ENCODE assay signal across 28 mouse cellular contexts in the genomic region with DNA sequence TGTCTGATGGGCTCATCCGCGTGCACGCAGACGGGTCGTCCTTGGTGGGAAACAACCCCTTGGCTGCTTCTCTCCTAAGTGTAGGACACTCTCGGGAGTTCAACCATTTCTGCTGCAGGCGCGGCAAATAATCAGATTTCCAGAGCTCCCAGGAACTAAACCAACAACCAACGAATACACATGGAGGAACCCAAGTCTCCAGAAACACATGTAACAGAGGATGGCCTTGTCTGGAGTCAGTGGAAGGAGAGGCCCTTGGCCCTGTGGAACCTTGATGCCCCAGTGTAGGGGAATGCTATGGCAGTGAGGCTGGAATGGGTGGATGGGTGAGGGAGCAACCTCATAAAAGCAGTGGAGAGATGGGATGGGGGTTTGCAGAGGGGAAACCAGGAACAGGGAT.
A peak's percentile ranks its signal among the peaks of the same experiment; 100 is the strongest.
DNase-seq lines count a peak whose midpoint lies in the region; ATAC-seq and TF ChIP-seq lines count a peak whose summit lies in the region.
"Had no signal": no experiment of that assay in that cellular context is flagged by ENCODE, and none has a peak within 500 bp of the region (broad histone marks: within the 10 kb centered on the region; RNA-seq: fewer than 3 reads in every experiment).

No protein-coding gene starts in this region.

- peaks cover 4% of the 10 kb centered on the region for H3K4me1 ChIP-seq in thymus, adult 2 months (replicated peaks; ENCODE audit: control insufficient read depth, insufficient read depth, low read length)
- H3K4me1 ChIP-seq: forebrain, embryonic 12.5 days; heart, embryonic 13.5 days; hindbrain, embryonic 10.5 days; hindbrain, embryonic 15.5 days; liver, embryonic 13.5 days; megakaryocyte, embryonic 14.5 days; midbrain, embryonic 13.5 days; stomach, embryonic 15.5 days had no signal

- TF ChIP-seq CTCF in thymus, adult 2 months (IDR thresholded peaks at IDR 0.05; ENCODE audit: borderline replicate concordance, control insufficient read depth, extremely low read depth, insufficient read depth, low read length, poor library complexity): no peak

- no peak for TF ChIP-seq POLR2A in thymus, adult 2 months (IDR thresholded peaks at IDR 0.05; ENCODE audit: control insufficient read depth, extremely low read depth, insufficient read depth, low read length, poor library complexity)

- H3K36me3 ChIP-seq in thymus, adult 2 months (ENCODE audit: control insufficient read depth, insufficient read depth, low read length): no peaks in the 10 kb centered on the region
- H3K36me3 ChIP-seq: forebrain, embryonic 12.5 days; G1E; heart, embryonic 13.5 days; hindbrain, embryonic 10.5 days; hindbrain, embryonic 15.5 days; liver, embryonic 13.5 days; midbrain, embryonic 13.5 days; stomach, embryonic 15.5 days had no signal

- peak overlapping the region; percentile 61 for H3K27ac ChIP-seq in thymus, adult 2 months (ENCODE audit: control insufficient read depth, insufficient read depth, low read length)
- H3K27ac ChIP-seq: forebrain, embryonic 12.5 days; heart, embryonic 13.5 days; hindbrain, embryonic 10.5 days; hindbrain, embryonic 15.5 days; kidney, postnatal 0 days; liver, embryonic 13.5 days; midbrain, embryonic 13.5 days; stomach, embryonic 15.5 days had no signal

- peak; percentile 44 for ATAC-seq in common myeloid progenitor, adult 5-6 weeks (replicated peaks; ENCODE audit: low read depth, poor library complexity, severe bottlenecking)
- 0 out of 2 replicates have a peak, but pooled peaks have one; percentile 40 for ATAC-seq in monocyte, adult 5-6 weeks (replicated peaks; ENCODE audit: insufficient number of reproducible peaks, low FRiP score, low TSS enrichment, poor library complexity, severe bottlenecking)
- no peak for ATAC-seq in erythroblast, adult 5-6 weeks (replicated peaks; ENCODE audit: low FRiP score, poor library complexity, severe bottlenecking)
- ATAC-seq: forebrain, postnatal 0 days; midbrain, embryonic 13.5 days had no signal

- no peaks in the 10 kb centered on the region for H3K27me3 ChIP-seq in thymus, adult 2 months (ENCODE audit: control insufficient read depth, insufficient read depth, low read length)
- H3K27me3 ChIP-seq: forebrain, embryonic 12.5 days; heart, embryonic 13.5 days; hindbrain, embryonic 15.5 days; liver, embryonic 13.5 days; megakaryocyte, embryonic 14.5 days; midbrain, embryonic 13.5 days; stomach, embryonic 15.5 days had no signal

- DNase-seq in thymus, adult 2 months: no peak
- DNase-seq in thymus, postnatal 36 days: no peak
- DNase-seq in cerebellum, adult 8-10 months: no peak
- no peak for DNase-seq in right cerebral cortex, adult 18-20 months
- DNase-seq: adrenal gland, adult 8-10 months; cerebellum, adult 11-12 months; cerebellum, postnatal 10 days; forebrain, postnatal 0 days; heart, postnatal 10 days; kidney, adult 2 months; kidney, postnatal 4 days; left cerebral cortex, postnatal 4 days; liver, embryonic 13.5 days; lung, embryonic 14.5 days; lung, postnatal 14 days; thymus, postnatal 14 days had no signal

- H3K4me3 ChIP-seq in thymus, adult 2 months (ENCODE audit: control insufficient read depth, insufficient read depth, low read length): no peak overlapping the region
- H3K4me3 ChIP-seq: forebrain, embryonic 12.5 days; heart, embryonic 13.5 days; hindbrain, embryonic 10.5 days; hindbrain, embryonic 15.5 days; liver, embryonic 13.5 days; megakaryocyte, embryonic 14.5 days; midbrain, embryonic 13.5 days; stomach, embryonic 15.5 days had no signal

- 26% methylated on average over 7 of the region's 9 CpGs for WGBS in thymus, adult 2 months
